Mouse (Mus musculus): ENCODE results near the gene Habp2. TPM values are rescaled to one million over a fixed set of nuclear protein-coding genes. Genes with fewer than 3 reads are reported as not detected.

Habp2 gene
- polyA plus RNA-seq, 1 experiment from 2014 or later, result not detected

DNA sequence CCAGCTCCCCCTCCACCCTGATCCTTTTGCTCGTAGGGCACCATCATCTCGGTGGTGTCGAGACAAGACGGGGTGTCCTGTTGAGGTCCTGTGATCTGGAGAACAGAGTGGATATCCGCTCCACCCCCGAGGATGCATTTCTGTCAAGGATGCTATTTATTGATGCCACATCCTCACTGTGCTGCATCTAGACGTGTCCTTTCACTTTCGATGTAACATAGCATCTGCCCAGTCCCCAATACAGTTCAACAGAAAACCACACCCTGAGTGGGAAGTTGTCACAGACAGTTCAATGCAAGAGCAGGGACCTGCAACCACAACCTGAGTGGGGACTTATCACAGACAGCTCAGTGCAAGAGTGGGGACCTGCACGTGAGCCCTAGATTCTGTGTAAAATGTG is 9.7 kb downstream of the Habp2 start:
- H3K36me3 ChIP-seq, result no peaks in the 10 kb centered on the region
- 83% methylated on average over 9 of the region's 9 CpGs for WGBS
- no peak overlapping the region for H3K9ac ChIP-seq (replicated peaks)

GRCm38 (mm10) chr19:56297264-56297663 is 10.3 kb downstream of the Habp2 start:
- no peak overlapping the region for H3K4me2 ChIP-seq
- H3K9me3 ChIP-seq, result no peaks in the 10 kb centered on the region
- H3K9ac ChIP-seq (replicated peaks), result no peak overlapping the region
- no peak for ATAC-seq (ENCODE audit: insufficient number of reproducible peaks, insufficient read depth, low FRiP score, low TSS enrichment, low read depth)
- peaks cover 11% of the 10 kb centered on the region for H3K4me1 ChIP-seq (replicated peaks)
- H3K4me3 ChIP-seq (replicated peaks), result no peak overlapping the region
- no peak overlapping the region for H3K27ac ChIP-seq
- WGBS, result 65% methylated on average over 3 of the region's 3 CpGs
- H3K27me3 ChIP-seq, result peaks cover 3% of the 10 kb centered on the region; the same call in 1 of the 2 replicates
- H3K36me3 ChIP-seq, result no peaks in the 10 kb centered on the region

More for the DNA sequence above, 9.7 kb downstream of the Habp2 start:
- H3K4me1 ChIP-seq (replicated peaks), result peaks cover 16% of the 10 kb centered on the region
- H3K9me3 ChIP-seq, result no peaks in the 10 kb centered on the region
- H3K27me3 ChIP-seq, result peaks cover 3% of the 10 kb centered on the region; the same call in 1 of the 2 replicates
- no peak for ATAC-seq (ENCODE audit: insufficient number of reproducible peaks, insufficient read depth, low FRiP score, low TSS enrichment, low read depth)
- no peak overlapping the region for H3K4me2 ChIP-seq
- H3K4me3 ChIP-seq (replicated peaks), result no peak overlapping the region
- H3K27ac ChIP-seq, result no peak overlapping the region

- WGBS, result 61% methylated on average over 11 of the region's 11 CpGs
- ATAC-seq (ENCODE audit: insufficient number of reproducible peaks, insufficient read depth, low FRiP score, low TSS enrichment, low read depth), result peak; percentile 42; the same call in 1 of the 2 replicates
Observed at GRCm38 (mm10) chr19:56300835-56301234, 13.9 kb downstream of the Habp2 start.

GRCm38 (mm10) chr19:56316531-56316930 is 29.6 kb downstream of the Habp2 start:
- H3K27me3 ChIP-seq, result no peaks in the 10 kb centered on the region
- no peaks in the 10 kb centered on the region for H3K9me3 ChIP-seq
- no peak overlapping the region for H3K9ac ChIP-seq (replicated peaks)
- H3K36me3 ChIP-seq, result no peaks in the 10 kb centered on the region
- no peak overlapping the region for H3K4me3 ChIP-seq (replicated peaks)
- no peak for ATAC-seq (ENCODE audit: insufficient number of reproducible peaks, insufficient read depth, low FRiP score, low TSS enrichment, low read depth)
- H3K4me2 ChIP-seq, result no peak overlapping the region
- 78% methylated on average over 3 of the region's 3 CpGs for WGBS
- no peak overlapping the region for H3K27ac ChIP-seq
- peaks cover 18% of the 10 kb centered on the region for H3K4me1 ChIP-seq (replicated peaks)

More at GRCm38 (mm10) chr19:56300835-56301234, 13.9 kb downstream of the Habp2 start:
- Histone ChIP-seq H3K9me3 (no peaks in the 10 kb centered on the region), H3K36me3 (no peaks in the 10 kb centered on the region), H3K27me3 (peaks cover 2% of the 10 kb centered on the region; the same call in 1 of the 2 replicates), H3K4me2 (no peak overlapping the region), H3K4me1 (replicated peaks) (0 out of 2 replicates have a peak, but pooled peaks cover 4% of the 10 kb centered on the region), H3K9ac (replicated peaks) (no peak overlapping the region), H3K4me3 (replicated peaks) (no peak overlapping the region), H3K27ac (no peak overlapping the region)

- Histone ChIP-seq H3K9ac (replicated peaks) (no peak overlapping the region), H3K9me3 (no peaks in the 10 kb centered on the region), H3K27ac (no peak overlapping the region), H3K4me3 (replicated peaks) (no peak overlapping the region), H3K4me1 (replicated peaks) (peaks cover 25% of the 10 kb centered on the region), H3K36me3 (no peaks in the 10 kb centered on the region), H3K4me2 (no peak overlapping the region), H3K27me3 (0 out of 2 replicates have a peak, but pooled peaks cover 4% of the 10 kb centered on the region)
- 91% methylated on average over 7 of the region's 7 CpGs for WGBS
- no peak for ATAC-seq (ENCODE audit: insufficient number of reproducible peaks, insufficient read depth, low FRiP score, low TSS enrichment, low read depth)
Observed at GRCm38 (mm10) chr19:56319219-56319618, 32.3 kb downstream of the Habp2 start.

- H3K9ac ChIP-seq (replicated peaks), result no peak overlapping the region
- H3K4me1 ChIP-seq (replicated peaks), result peaks cover 25% of the 10 kb centered on the region
- ATAC-seq (ENCODE audit: insufficient number of reproducible peaks, insufficient read depth, low FRiP score, low TSS enrichment, low read depth), result no peak
- peak overlapping the region; percentile 51 for H3K4me2 ChIP-seq
- H3K27ac ChIP-seq, result no peak overlapping the region
- no peaks in the 10 kb centered on the region for H3K9me3 ChIP-seq
- H3K4me3 ChIP-seq (replicated peaks), result no peak overlapping the region
- 0 out of 2 replicates have a peak, but pooled peaks cover 4% of the 10 kb centered on the region for H3K27me3 ChIP-seq
- H3K36me3 ChIP-seq, result no peaks in the 10 kb centered on the region
- 87% methylated on average over 6 of the region's 6 CpGs for WGBS
Observed at GRCm38 (mm10) chr19:56319629-56320028, 32.7 kb downstream of the Habp2 start.

- peak overlapping the region; percentile 51 for H3K4me2 ChIP-seq
- H3K27me3 ChIP-seq, result 0 out of 2 replicates have a peak, but pooled peaks cover 4% of the 10 kb centered on the region
- H3K9ac ChIP-seq (replicated peaks), result no peak overlapping the region
- H3K27ac ChIP-seq, result 0 out of 2 replicates have a peak overlapping the region, but pooled peaks have one; percentile 19
- H3K9me3 ChIP-seq, result no peaks in the 10 kb centered on the region
- peak overlapping the region; percentile 11 for H3K4me3 ChIP-seq (replicated peaks)
- peaks cover 25% of the 10 kb centered on the region for H3K4me1 ChIP-seq (replicated peaks)
- WGBS, result 13% methylated on average over 26 of the region's 26 CpGs
- no peaks in the 10 kb centered on the region for H3K36me3 ChIP-seq
- 0 out of 2 replicates have a peak, but pooled peaks have one; percentile 16 for ATAC-seq (ENCODE audit: insufficient number of reproducible peaks, insufficient read depth, low FRiP score, low TSS enrichment, low read depth)
Observed at GRCm38 (mm10) chr19:56320186-56320860, 33.4 kb downstream of the Habp2 start.

DNA sequence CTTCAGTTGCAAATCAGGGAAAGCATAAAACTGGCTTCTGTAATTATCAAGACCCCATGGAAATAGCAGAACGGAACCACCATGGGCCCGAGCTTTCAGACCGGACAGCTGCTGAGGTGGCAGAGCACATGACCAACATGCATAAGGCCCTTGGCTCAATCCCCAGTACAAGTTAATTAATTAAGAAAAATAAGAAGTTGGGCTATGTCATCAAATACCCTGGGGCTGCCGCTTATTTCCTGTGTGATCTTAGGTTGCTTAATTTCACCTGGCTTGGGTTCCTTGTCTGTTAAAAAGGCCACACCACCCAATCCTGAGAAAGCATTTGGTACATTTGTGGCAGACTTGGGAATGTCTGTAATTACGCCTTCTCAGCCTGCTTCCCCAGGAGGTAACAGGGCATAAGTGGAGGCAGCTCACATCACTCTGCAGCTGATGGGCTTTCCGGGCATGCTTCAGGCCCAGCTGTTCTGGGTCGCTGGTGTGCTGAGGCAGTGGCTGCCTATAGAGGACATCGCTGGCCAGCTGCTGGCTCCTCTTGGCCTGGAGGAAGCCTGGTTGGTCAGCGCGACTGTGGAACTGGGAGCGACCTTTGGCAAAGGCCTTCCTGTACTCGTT is 34.5 kb downstream of the Habp2 start:
- no peak overlapping the region for H3K4me2 ChIP-seq
- H3K9ac ChIP-seq (replicated peaks), result no peak overlapping the region
- 0 out of 2 replicates have a peak, but pooled peaks cover 4% of the 10 kb centered on the region for H3K27me3 ChIP-seq
- ATAC-seq (ENCODE audit: insufficient number of reproducible peaks, insufficient read depth, low FRiP score, low TSS enrichment, low read depth), result no peak
- H3K4me3 ChIP-seq (replicated peaks), result no peak overlapping the region
- no peaks in the 10 kb centered on the region for H3K9me3 ChIP-seq
- H3K4me1 ChIP-seq (replicated peaks), result peaks cover 34% of the 10 kb centered on the region
- H3K36me3 ChIP-seq, result no peaks in the 10 kb centered on the region
- WGBS, result 65% methylated on average over 12 of the region's 12 CpGs
- no peak overlapping the region for H3K27ac ChIP-seq

DNA sequence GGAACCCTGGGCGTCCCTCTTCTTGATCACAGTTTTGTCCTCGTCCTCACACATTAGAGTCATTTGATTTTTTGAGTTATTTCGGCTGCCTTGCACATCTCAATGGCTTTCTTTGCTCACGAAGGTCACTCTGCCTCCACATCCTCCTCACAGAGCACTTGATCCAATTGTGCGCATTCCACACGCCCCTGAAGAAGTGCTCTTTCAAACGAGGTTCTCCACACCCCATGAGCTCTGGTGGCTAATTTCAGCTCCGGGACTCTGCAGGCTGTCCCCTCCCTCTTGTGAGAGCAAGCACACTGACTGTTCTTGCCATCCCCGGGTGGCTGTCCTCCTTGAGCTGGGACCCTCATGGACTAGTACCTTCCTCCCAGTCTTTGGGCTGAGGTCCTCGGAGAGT is 38.7 kb downstream of the Habp2 start:
- Histone ChIP-seq H3K4me1 (replicated peaks) (peaks cover 25% of the 10 kb centered on the region), H3K4me3 (replicated peaks) (no peak overlapping the region), H3K27ac (no peak overlapping the region), H3K36me3 (no peaks in the 10 kb centered on the region), H3K4me2 (no peak overlapping the region), H3K9me3 (no peaks in the 10 kb centered on the region), H3K27me3 (0 out of 2 replicates have a peak, but pooled peaks cover 4% of the 10 kb centered on the region), H3K9ac (replicated peaks) (no peak overlapping the region)
- ATAC-seq (ENCODE audit: insufficient number of reproducible peaks, insufficient read depth, low FRiP score, low TSS enrichment, low read depth), result no peak
- 64% methylated on average over 10 of the region's 10 CpGs for WGBS

GRCm38 (mm10) chr19:56326243-56326855 is 39.4 kb downstream of the Habp2 start:
- Histone ChIP-seq H3K4me2 (no peak overlapping the region), H3K4me1 (replicated peaks) (peaks cover 18% of the 10 kb centered on the region), H3K27ac (no peak overlapping the region), H3K9ac (replicated peaks) (no peak overlapping the region), H3K27me3 (0 out of 2 replicates have a peak, but pooled peaks cover 4% of the 10 kb centered on the region), H3K4me3 (replicated peaks) (no peak overlapping the region), H3K36me3 (no peaks in the 10 kb centered on the region), H3K9me3 (no peaks in the 10 kb centered on the region)
- ATAC-seq (ENCODE audit: insufficient number of reproducible peaks, insufficient read depth, low FRiP score, low TSS enrichment, low read depth), result no peak
- WGBS, result 60% methylated on average over 21 of the region's 21 CpGs

DNA sequence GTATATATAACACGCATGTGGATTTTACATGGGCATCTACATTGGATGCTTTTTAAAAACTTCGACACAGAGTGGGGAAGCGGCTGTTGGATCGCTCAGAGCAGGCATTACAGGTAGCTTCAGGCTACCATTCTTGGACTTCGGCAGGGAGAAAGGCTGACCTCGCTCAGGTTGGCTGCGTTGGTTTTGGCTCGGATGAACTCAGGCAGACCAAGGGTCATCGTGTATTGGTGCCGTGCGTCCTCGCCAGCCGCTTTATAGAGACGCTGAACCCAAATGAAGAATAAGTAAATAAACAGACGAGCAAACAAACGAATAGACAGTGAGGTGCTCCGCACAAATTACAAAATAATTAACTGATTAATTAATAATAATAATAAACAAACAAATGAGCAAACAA is 49.4 kb downstream of the Habp2 start:
- H3K4me2 ChIP-seq, result no peak overlapping the region
- H3K9ac ChIP-seq (replicated peaks), result no peak overlapping the region
- ATAC-seq (ENCODE audit: insufficient number of reproducible peaks, insufficient read depth, low FRiP score, low TSS enrichment, low read depth), result no peak
- H3K4me1 ChIP-seq (replicated peaks), result no peaks in the 10 kb centered on the region
- H3K27me3 ChIP-seq, result no peaks in the 10 kb centered on the region; the same call in 1 of the 2 replicates
- no peak overlapping the region for H3K27ac ChIP-seq
- 92% methylated on average over 17 of the region's 17 CpGs for WGBS
- no peaks in the 10 kb centered on the region for H3K36me3 ChIP-seq
- H3K9me3 ChIP-seq, result no peaks in the 10 kb centered on the region
- H3K4me3 ChIP-seq (replicated peaks), result no peak overlapping the region
